Mouse (Mus musculus) mouse trophoblast stem cell (cell line): ENCODE measurements around the gene Tfeb.

Experiments used
- in situ Hi-C, 2 experiments: fragments of 300-500 bp; cut with MseI, MboI; formaldehyde crosslinking; loops; 2 replicates in 1 of 2; 3 replicates in 1 of 2; pipeline ENCODE4 v1.15.1; 2025

Tfeb gene

GRCm38 (mm10) chr17:47753130-47753775 lies 16.4 kb downstream of the Tfeb start:
- in situ Hi-C loops: no loop called here

- in situ Hi-C loops: no loop called here
These were observed 17.4 kb downstream of the Tfeb start for GRCm38 (mm10) chr17:47754246-47754645.

GRCm38 (mm10) chr17:47756366-47756765 lies 19.5 kb downstream of the Tfeb start:
- in situ Hi-C loops: no loop called here

GRCm38 (mm10) chr17:47757056-47757610 lies 20.3 kb downstream of the Tfeb start:
- in situ Hi-C loops: no loop called here

GRCm38 (mm10) chr17:47759702-47760410 lies 23.0 kb downstream of the Tfeb start:
- in situ Hi-C loops: no loop called here

- in situ Hi-C loops: no loop called here
These were observed 25.2 kb downstream of the Tfeb start for GRCm38 (mm10) chr17:47762028-47762427.

GRCm38 (mm10) chr17:47762518-47763340 lies 25.9 kb downstream of the Tfeb start:
- in situ Hi-C loops: no loop called here

GRCm38 (mm10) chr17:47765986-47766385 lies 29.2 kb downstream of the Tfeb start:
- in situ Hi-C loops: no loop called here

GRCm38 (mm10) chr17:47766407-47767043 lies 29.7 kb downstream of the Tfeb start:
- in situ Hi-C loops: no loop called here

- in situ Hi-C loops: no loop called here
These were observed 30.2 kb downstream of the Tfeb start for GRCm38 (mm10) chr17:47767081-47767455.

- in situ Hi-C loops: no loop called here
These were observed 30.8 kb downstream of the Tfeb start for GRCm38 (mm10) chr17:47767456-47768141.

- in situ Hi-C loops: no loop called here
These were observed 32.0 kb downstream of the Tfeb start for GRCm38 (mm10) chr17:47768707-47769276.

- in situ Hi-C loops: no loop called here
These were observed 32.8 kb downstream of the Tfeb start for GRCm38 (mm10) chr17:47769389-47770299.

GRCm38 (mm10) chr17:47773604-47774003 lies 36.8 kb downstream of the Tfeb start:
- in situ Hi-C loops: no loop called here

GRCm38 (mm10) chr17:47777141-47777540 lies 40.3 kb downstream of the Tfeb start:
- in situ Hi-C loops: no loop called here

GRCm38 (mm10) chr17:47780470-47780869 lies 43.6 kb downstream of the Tfeb start:
- in situ Hi-C loops: no loop called here

GRCm38 (mm10) chr17:47782486-47782885 lies 45.7 kb downstream of the Tfeb start:
- in situ Hi-C loops: no loop called here

- in situ Hi-C loops: no loop called here
These were observed 46.8 kb downstream of the Tfeb start for GRCm38 (mm10) chr17:47783445-47784223.

GRCm38 (mm10) chr17:47784411-47784810 lies 47.6 kb downstream of the Tfeb start:
- in situ Hi-C loops: no loop called here
